Mouse (Mus musculus): Measurements from ENCODE around the gene Ell. TPM values are rescaled to one million over a fixed set of nuclear protein-coding genes. Genes with fewer than 3 reads are reported as not detected.

Ell gene
- total and polyA plus RNA-seq, 2 experiments, result 10.0 to 25.0 TPM

DNA sequence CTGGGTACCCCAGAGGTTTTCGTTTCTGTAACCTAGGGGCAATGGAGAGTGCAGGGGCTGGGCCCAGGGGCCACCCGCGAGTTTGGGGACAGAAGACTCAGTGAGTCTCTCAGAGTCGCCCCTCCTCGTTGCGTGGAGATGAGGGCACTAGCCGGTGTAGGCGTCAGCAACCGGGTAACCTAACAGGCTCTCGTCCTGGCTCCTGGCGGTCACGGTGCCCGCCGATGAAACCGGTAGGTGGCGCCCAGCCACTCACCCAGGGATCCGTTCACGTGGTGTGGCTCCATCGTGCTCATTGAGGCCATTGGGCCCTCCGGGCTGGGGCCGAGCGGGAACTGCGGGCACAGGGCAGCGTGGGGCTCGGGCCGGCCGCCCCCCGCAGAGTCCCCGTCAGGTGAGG lies 59.0 kb downstream of the Ell start:
- TF ChIP-seq CTCF (IDR thresholded peaks at IDR 0.05; ENCODE audit: low read depth, low read length), result peak; percentile 85
- no peak for TF ChIP-seq POLR2A (IDR thresholded peaks at IDR 0.05; ENCODE audit: extremely low read depth, insufficient read depth, low read length)
- Histone ChIP-seq H3K9ac (ENCODE audit: low read depth, low read length) (no peak overlapping the region), H3K27ac (replicated peaks; ENCODE audit: insufficient read depth, low read depth, low read length) (no peak overlapping the region), H3K79me2 (ENCODE audit: control insufficient read depth, insufficient read depth, low read length) (no peaks in the 10 kb centered on the region), H3K36me3 (ENCODE audit: control insufficient read depth, insufficient read depth, low read length) (no peaks in the 10 kb centered on the region), H3K4me1 (ENCODE audit: control insufficient read depth, insufficient read depth, low read length) (peaks cover 5% of the 10 kb centered on the region; the same call in 1 of the 2 replicates), H3K27me3 (ENCODE audit: control insufficient read depth, insufficient read depth, low read length) (no peaks in the 10 kb centered on the region), H3K4me3 (ENCODE audit: insufficient read depth, low read depth, low read length) (no peak overlapping the region)
- 20% methylated on average over 29 of the region's 29 CpGs for WGBS
- peak; percentile 43 for DNase-seq (ENCODE audit: extremely low read depth, low read depth, low spot score)

DNA sequence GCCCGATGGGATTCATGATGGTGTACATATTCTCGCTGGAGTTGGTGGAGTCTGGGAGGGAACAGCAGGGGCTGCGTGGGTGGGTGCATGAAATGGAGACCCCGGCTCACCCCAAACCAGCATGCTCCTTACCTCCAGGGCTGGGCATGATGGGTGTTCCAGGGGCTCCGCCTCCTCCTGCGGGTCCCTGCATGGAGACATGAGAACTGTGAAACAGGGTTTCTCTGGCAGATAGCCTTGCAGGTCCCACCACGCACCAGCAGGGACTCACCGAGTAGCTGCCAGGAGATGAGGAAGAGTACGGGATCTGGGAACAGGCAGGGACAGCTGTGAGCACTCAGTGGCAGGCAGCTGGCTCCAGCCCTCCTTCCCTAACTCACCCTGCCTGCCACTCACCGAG lies 59.5 kb downstream of the Ell start:
- WGBS, result 51% methylated on average over 10 of the region's 10 CpGs
- no peaks in the 10 kb centered on the region for H3K36me3 ChIP-seq (ENCODE audit: control insufficient read depth, insufficient read depth, low read length)
- peaks cover 4% of the 10 kb centered on the region; the same call in 1 of the 2 replicates for H3K4me1 ChIP-seq (ENCODE audit: control insufficient read depth, insufficient read depth, low read length)
- H3K79me2 ChIP-seq (ENCODE audit: control insufficient read depth, insufficient read depth, low read length), result no peaks in the 10 kb centered on the region
- DNase-seq (ENCODE audit: extremely low read depth, low read depth, low spot score), result no peak
- no peak for TF ChIP-seq POLR2A (IDR thresholded peaks at IDR 0.05; ENCODE audit: extremely low read depth, insufficient read depth, low read length)
- TF ChIP-seq CTCF (IDR thresholded peaks at IDR 0.05; ENCODE audit: low read depth, low read length), result no peak
- H3K27ac ChIP-seq (replicated peaks; ENCODE audit: insufficient read depth, low read depth, low read length), result no peak overlapping the region
- no peak overlapping the region for H3K4me3 ChIP-seq (ENCODE audit: insufficient read depth, low read depth, low read length)
- H3K9ac ChIP-seq (ENCODE audit: low read depth, low read length), result no peak overlapping the region
- H3K27me3 ChIP-seq (ENCODE audit: control insufficient read depth, insufficient read depth, low read length), result no peaks in the 10 kb centered on the region

DNA sequence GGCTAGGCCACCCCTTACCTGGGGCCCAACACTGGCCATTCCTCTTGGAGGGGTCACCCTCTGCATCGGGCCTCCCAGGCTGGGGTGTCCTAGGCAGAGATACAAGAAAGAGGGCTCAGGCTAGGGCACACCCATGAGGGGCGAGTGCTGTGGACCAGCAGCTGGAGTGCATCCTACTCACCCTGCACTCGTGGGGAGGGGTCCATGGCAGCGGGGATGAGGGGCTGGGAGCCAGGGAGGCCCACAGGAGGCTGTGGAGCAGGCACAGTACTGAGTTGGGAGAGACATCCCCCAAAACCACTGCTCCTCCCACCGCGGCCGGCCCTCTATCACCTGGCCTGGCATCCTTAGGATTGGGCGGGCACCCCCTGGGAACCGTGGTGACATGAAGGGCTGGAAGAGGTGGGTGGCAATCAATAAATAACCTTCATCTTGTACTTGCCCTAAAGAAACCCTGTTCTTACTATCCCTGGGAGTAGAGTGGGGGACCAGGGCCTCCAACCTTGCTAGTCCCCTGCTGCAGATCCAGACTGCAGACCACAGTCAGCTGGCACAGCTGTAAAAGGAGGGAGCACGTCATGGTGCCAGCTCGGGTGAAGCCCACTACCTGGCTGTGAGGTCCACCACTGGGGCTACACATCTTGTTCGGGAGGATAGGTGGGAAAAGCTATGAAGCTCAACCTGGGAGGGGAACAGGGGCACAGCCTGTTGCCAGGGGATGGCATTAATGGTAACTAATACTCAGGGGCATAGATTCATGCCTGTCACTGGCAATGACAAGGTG lies 60.4 kb downstream of the Ell start:
- H3K27me3 ChIP-seq (ENCODE audit: control insufficient read depth, insufficient read depth, low read length), result no peaks in the 10 kb centered on the region
- no peak for TF ChIP-seq POLR2A (IDR thresholded peaks at IDR 0.05; ENCODE audit: extremely low read depth, insufficient read depth, low read length)
- no peak for TF ChIP-seq CTCF (IDR thresholded peaks at IDR 0.05; ENCODE audit: low read depth, low read length)
- no peak overlapping the region for H3K9ac ChIP-seq (ENCODE audit: low read depth, low read length)
- no peak overlapping the region for H3K4me3 ChIP-seq (ENCODE audit: insufficient read depth, low read depth, low read length)
- H3K27ac ChIP-seq (replicated peaks; ENCODE audit: insufficient read depth, low read depth, low read length), result no peak overlapping the region
- H3K4me1 ChIP-seq (ENCODE audit: control insufficient read depth, insufficient read depth, low read length), result peaks cover 4% of the 10 kb centered on the region; the same call in 1 of the 2 replicates
- no peaks in the 10 kb centered on the region for H3K79me2 ChIP-seq (ENCODE audit: control insufficient read depth, insufficient read depth, low read length)
- no peaks in the 10 kb centered on the region for H3K36me3 ChIP-seq (ENCODE audit: control insufficient read depth, insufficient read depth, low read length)
- 85% methylated on average over 12 of the region's 12 CpGs for WGBS
- no peak for DNase-seq (ENCODE audit: extremely low read depth, low read depth, low spot score)

DNA sequence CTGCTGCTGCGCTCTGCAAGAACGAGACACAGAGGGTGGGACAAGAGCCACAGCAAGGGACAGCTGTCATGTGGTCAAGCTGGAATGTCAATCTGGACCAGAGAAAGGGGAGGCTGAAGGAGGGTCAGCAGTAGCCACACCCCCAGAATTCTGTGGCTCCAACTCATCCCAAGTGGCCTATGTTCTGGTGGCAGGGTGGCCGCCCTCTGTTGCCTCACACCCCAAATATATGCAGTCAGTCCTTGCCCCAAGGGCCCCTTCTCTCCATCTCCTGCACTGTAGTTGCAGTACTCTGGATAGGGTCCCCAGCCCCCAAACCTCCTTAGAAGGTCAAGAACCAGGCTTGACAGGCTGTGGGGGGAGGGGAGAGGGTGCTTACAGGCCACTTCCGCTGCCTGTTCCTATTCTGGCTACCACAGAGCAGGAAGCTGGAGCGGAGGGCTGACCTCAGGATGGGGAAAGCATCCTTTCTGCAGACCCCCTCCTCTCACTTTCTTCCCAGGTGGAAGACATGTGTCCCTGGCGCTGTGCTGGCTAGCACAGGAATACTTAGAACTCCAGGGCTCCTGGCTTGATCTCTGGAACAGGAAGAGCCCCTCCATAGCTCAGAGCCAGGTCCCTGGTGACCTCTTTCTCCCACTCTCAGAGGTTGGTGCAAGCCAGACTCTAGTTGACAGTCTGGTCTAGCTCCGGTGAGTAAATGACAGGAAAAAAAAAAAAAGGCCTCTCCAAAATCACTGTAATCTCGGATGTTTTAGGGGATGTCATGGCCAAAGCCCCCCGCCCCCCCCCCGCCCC lies 61.4 kb downstream of the Ell start:
- Histone ChIP-seq H3K4me3 (ENCODE audit: insufficient read depth, low read depth, low read length) (no peak overlapping the region), H3K27ac (replicated peaks; ENCODE audit: insufficient read depth, low read depth, low read length) (peak overlapping the region; percentile 22), H3K9ac (ENCODE audit: low read depth, low read length) (no peak overlapping the region), H3K4me1 (ENCODE audit: control insufficient read depth, insufficient read depth, low read length) (no peaks in the 10 kb centered on the region), H3K27me3 (ENCODE audit: control insufficient read depth, insufficient read depth, low read length) (no peaks in the 10 kb centered on the region), H3K79me2 (ENCODE audit: control insufficient read depth, insufficient read depth, low read length) (no peaks in the 10 kb centered on the region), H3K36me3 (ENCODE audit: control insufficient read depth, insufficient read depth, low read length) (no peaks in the 10 kb centered on the region)
- no peak for TF ChIP-seq POLR2A (IDR thresholded peaks at IDR 0.05; ENCODE audit: extremely low read depth, insufficient read depth, low read length)
- no peak for TF ChIP-seq CTCF (IDR thresholded peaks at IDR 0.05; ENCODE audit: low read depth, low read length)
- DNase-seq (ENCODE audit: extremely low read depth, low read depth, low spot score), result no peak
- 48% methylated on average over 10 of the region's 10 CpGs for WGBS

DNA sequence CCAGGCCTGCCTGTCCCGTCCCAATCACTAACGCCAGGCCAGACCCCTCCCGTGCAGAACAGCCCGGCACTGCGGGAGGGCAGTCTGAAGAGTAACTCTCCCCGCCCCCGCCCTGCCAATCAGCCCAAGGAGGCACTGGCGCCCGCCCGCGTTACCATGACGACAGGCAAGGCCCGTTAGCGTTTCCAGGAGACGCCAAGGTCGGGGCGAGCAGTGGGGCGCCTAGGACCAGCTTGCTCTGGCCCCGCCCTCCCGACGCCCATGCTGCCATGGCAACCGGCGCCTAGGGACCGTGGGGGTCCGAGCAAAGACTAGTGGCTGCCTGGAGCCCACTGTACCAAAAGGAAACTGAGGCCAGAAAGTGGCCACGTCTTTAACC lies 62.0 kb downstream of the Ell start:
- no peak for DNase-seq (ENCODE audit: extremely low read depth, low read depth, low spot score)
- no peak overlapping the region for H3K27ac ChIP-seq (replicated peaks; ENCODE audit: insufficient read depth, low read depth, low read length)
- H3K4me1 ChIP-seq (ENCODE audit: control insufficient read depth, insufficient read depth, low read length), result no peaks in the 10 kb centered on the region
- H3K9ac ChIP-seq (ENCODE audit: low read depth, low read length), result no peak overlapping the region
- no peaks in the 10 kb centered on the region for H3K36me3 ChIP-seq (ENCODE audit: control insufficient read depth, insufficient read depth, low read length)
- H3K27me3 ChIP-seq (ENCODE audit: control insufficient read depth, insufficient read depth, low read length), result no peaks in the 10 kb centered on the region
- H3K4me3 ChIP-seq (ENCODE audit: insufficient read depth, low read depth, low read length), result no peak overlapping the region
- 6% methylated on average over 26 of the region's 26 CpGs for WGBS
- TF ChIP-seq CTCF (IDR thresholded peaks at IDR 0.05; ENCODE audit: low read depth, low read length) (no peak), POLR2A (IDR thresholded peaks at IDR 0.05; ENCODE audit: extremely low read depth, insufficient read depth, low read length) (no peak)
- H3K79me2 ChIP-seq (ENCODE audit: control insufficient read depth, insufficient read depth, low read length), result no peaks in the 10 kb centered on the region

Measured in liver, adult 2 months (tissue).